Mouse (Mus musculus) gastrocnemius, adult 18-20 months (tissue): ENCODE measurements at regions not wholly inside any gene's neighbourhood (a gene's known extent, or its start where the extent isn't known, plus 50 kb on each side); places are given as distances from the start of the nearest gene placed in this dataset.

Experiments
- DNase-seq: peaks from one replicate; pipeline ENCODE4 v3.0.0; 2021; ENCODE audit warnings: low spot score

- DNase-seq, result no peak
These were observed 1677.5 kb upstream of the Pcdh10 start for GRCm38 (mm10) chr3:43700711-43701110.

GRCm38 (mm10) chr3:43719768-43720383 is 1658.3 kb upstream of the Pcdh10 start:
- DNase-seq, result peak; percentile 6
